Mouse (Mus musculus) forebrain, embryonic 10.5 days (tissue): ENCODE data around the gene Capn11. TPM values are rescaled to one million over a fixed set of nuclear protein-coding genes. Genes with fewer than 3 reads are reported as not detected.

ENCODE experiments used
- DNase-seq: peaks from one replicate; pipeline ENCODE4 v3.0.0-alpha.2; 2017; ENCODE audit warnings: low spot score; ENCODE audit errors: extremely low spot score
- H3K27ac ChIP-seq: fragments of 300-500 bp; sonication (generic); 2 replicates; pipeline ENCODE4 v1.5.1; 2016; ENCODE audit warnings: mild to moderate bottlenecking
- H3K27me3 ChIP-seq: fragments of 300-500 bp; sonication (generic); 2 replicates; pipeline ENCODE4 v1.6.1; 2016; ENCODE audit warnings: mild to moderate bottlenecking; ENCODE audit not compliant: poor library complexity, severe bottlenecking
- H3K36me3 ChIP-seq: fragments of 300-500 bp; sonication (generic); replicated peaks from 2 replicates; pipeline ENCODE4 v1.6.1; 2016; ENCODE audit warnings: mild to moderate bottlenecking, moderate library complexity
- H3K4me1 ChIP-seq: fragments of 300-500 bp; sonication (generic); 2 replicates; pipeline ENCODE4 v1.6.1; 2016
- H3K4me3 ChIP-seq: fragments of 300-500 bp; sonication (generic); 2 replicates; pipeline ENCODE4 v1.5.1; 2016; ENCODE audit warnings: mild to moderate bottlenecking, moderate library complexity
- H3K9me3 ChIP-seq: fragments of 300-500 bp; sonication (generic); 2 replicates; pipeline ENCODE4 v1.6.1; 2016; ENCODE audit warnings: mild to moderate bottlenecking, moderate library complexity
- WGBS: fragments of 180-500 bp; shearing (Covaris S2); methylation state at CpG from one replicate; pipeline ENCODE4 v1.1.7; 2016; 5-methylcytosine and 5-hydroxymethylcytosine counted together
- polyA plus RNA-seq: library from polyadenylated mRNA; unstranded; fragments of >200 nt; fragmentation: Nextera tagmentation; extraction: Ambion mirVana; gene quantifications from 2 replicates; pipeline ENCODE4 v1.2.1, GENCODE M21; 2016

The Capn11 gene
- polyA plus RNA-seq, 1 experiment from 2014 or later: 1.6 TPM

- DNase-seq: no peak
- peaks cover 11% of the 10 kb centered on the region; the same call in 1 of the 2 replicates for H3K9me3 ChIP-seq
- peaks cover 42% of the 10 kb centered on the region for H3K36me3 ChIP-seq
- H3K27me3 ChIP-seq: peaks cover 35% of the 10 kb centered on the region
- H3K4me3 ChIP-seq: no peak overlapping the region
- no peak overlapping the region for H3K27ac ChIP-seq
- 95% methylated on average over 8 of the region's 8 CpGs for WGBS
- H3K4me1 ChIP-seq: peaks cover 55% of the 10 kb centered on the region
These were observed 69.3 kb downstream of the Capn11 start for GRCm38 (mm10) chr17:45589844-45590243.

GRCm38 (mm10) chr17:45589236-45589635 is 69.9 kb downstream of the Capn11 start:
- WGBS: 96% methylated on average over 7 of the region's 7 CpGs
- Histone ChIP-seq H3K4me1 (peaks cover 55% of the 10 kb centered on the region), H3K9me3 (peaks cover 11% of the 10 kb centered on the region; the same call in 1 of the 2 replicates), H3K4me3 (no peak overlapping the region), H3K27me3 (peaks cover 29% of the 10 kb centered on the region), H3K36me3 (peaks cover 42% of the 10 kb centered on the region), H3K27ac (no peak overlapping the region)
- DNase-seq: no peak

GRCm38 (mm10) chr17:45588370-45588769 is 70.8 kb downstream of the Capn11 start:
- H3K27ac ChIP-seq: no peak overlapping the region
- H3K36me3 ChIP-seq: peaks cover 42% of the 10 kb centered on the region
- peaks cover 11% of the 10 kb centered on the region; the same call in 1 of the 2 replicates for H3K9me3 ChIP-seq
- H3K27me3 ChIP-seq: peaks cover 21% of the 10 kb centered on the region
- no peak for DNase-seq
- WGBS: 93% methylated on average over 7 of the region's 7 CpGs
- no peak overlapping the region for H3K4me3 ChIP-seq
- H3K4me1 ChIP-seq: peaks cover 52% of the 10 kb centered on the region

DNA sequence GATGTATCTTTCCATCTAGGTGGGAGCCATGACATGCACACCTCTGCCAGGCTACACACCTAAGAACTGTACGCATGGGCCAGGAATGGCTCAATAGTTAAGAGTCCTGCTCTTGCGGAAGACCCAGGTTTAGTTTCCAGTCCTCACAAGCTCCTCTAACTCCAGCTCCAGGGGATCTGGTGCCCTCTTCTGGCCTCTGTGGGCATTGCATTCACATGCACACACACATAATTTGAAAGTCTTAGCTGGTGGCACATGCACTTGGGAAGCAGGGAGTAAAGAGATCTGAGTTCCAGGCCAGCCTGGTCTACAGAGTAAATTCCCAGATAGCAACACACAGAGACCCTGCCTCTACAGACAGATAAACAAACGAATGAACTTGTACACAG is 72.7 kb downstream of the Capn11 start:
- H3K4me3 ChIP-seq: no peak overlapping the region
- no peak for DNase-seq
- peaks cover 42% of the 10 kb centered on the region for H3K36me3 ChIP-seq
- H3K9me3 ChIP-seq: peaks cover 11% of the 10 kb centered on the region; the same call in 1 of the 2 replicates
- H3K27ac ChIP-seq: peak overlapping the region; percentile 77; the same call in 1 of the 2 replicates
- H3K27me3 ChIP-seq: 0 out of 2 replicates have a peak, but pooled peaks cover 1% of the 10 kb centered on the region
- WGBS: 95% methylated on average over 3 of the region's 3 CpGs
- H3K4me1 ChIP-seq: peaks cover 35% of the 10 kb centered on the region

DNA sequence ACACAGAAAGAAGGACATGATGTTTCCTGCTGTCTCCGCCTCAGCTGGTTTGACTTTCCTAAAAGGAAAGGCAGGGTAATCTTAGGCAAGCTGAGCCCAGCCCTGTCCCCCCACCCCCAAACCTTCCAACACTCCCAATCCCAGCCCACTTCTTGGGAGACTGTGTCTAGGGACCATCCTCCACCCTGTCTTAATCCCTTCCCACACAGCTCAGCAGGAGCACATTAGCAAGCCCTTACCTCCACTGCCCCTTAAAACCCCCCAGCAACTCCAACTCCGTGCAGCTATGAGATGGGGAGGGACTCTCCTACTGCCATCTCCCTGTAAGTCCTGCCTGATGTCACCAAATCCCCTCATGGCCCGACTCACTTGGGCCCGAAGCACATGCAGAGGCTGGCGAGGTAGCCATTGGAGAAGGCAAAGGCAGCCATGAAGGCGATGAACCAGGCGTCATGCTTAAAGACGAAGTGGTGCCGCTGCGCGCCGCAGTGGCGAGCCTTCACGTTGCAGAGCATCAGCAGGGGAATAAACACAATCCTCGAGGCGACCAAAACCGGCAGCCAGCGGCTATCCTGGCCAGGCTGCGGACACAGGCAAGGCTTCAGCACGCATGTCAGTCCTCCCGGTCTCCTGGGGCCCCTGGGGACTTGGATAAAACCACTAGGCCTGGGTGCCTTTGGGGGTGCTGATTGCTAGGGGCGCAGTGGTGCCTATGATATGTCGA is 73.2 kb downstream of the Capn11 start:
- Histone ChIP-seq H3K27ac (peak overlapping the region; percentile 77), H3K4me1 (peaks cover 37% of the 10 kb centered on the region), H3K4me3 (peak overlapping the region; percentile 9; the same call in 1 of the 2 replicates), H3K9me3 (peaks cover 11% of the 10 kb centered on the region; the same call in 1 of the 2 replicates), H3K27me3 (no peaks in the 10 kb centered on the region), H3K36me3 (peaks cover 42% of the 10 kb centered on the region)
- DNase-seq: no peak
- WGBS: 53% methylated on average over 23 of the region's 23 CpGs

GRCm38 (mm10) chr17:45584939-45585678 is 74.0 kb downstream of the Capn11 start:
- Histone ChIP-seq H3K4me1 (peaks cover 37% of the 10 kb centered on the region), H3K4me3 (peak overlapping the region; percentile 9), H3K9me3 (peaks cover 11% of the 10 kb centered on the region; the same call in 1 of the 2 replicates), H3K27me3 (no peaks in the 10 kb centered on the region), H3K27ac (peak overlapping the region; percentile 77), H3K36me3 (peaks cover 40% of the 10 kb centered on the region)
- WGBS: 16% methylated on average over 14 of the region's 14 CpGs
- peak; percentile 82 for DNase-seq

GRCm38 (mm10) chr17:45584096-45584896 is 74.8 kb downstream of the Capn11 start:
- H3K9me3 ChIP-seq: peaks cover 11% of the 10 kb centered on the region; the same call in 1 of the 2 replicates
- H3K27ac ChIP-seq: peak overlapping the region; percentile 77
- peaks cover 37% of the 10 kb centered on the region for H3K4me1 ChIP-seq
- no peaks in the 10 kb centered on the region for H3K27me3 ChIP-seq
- WGBS: 37% methylated on average over 12 of the region's 12 CpGs
- no peak for DNase-seq
- peak overlapping the region; percentile 4 for H3K4me3 ChIP-seq
- peaks cover 32% of the 10 kb centered on the region for H3K36me3 ChIP-seq

DNA sequence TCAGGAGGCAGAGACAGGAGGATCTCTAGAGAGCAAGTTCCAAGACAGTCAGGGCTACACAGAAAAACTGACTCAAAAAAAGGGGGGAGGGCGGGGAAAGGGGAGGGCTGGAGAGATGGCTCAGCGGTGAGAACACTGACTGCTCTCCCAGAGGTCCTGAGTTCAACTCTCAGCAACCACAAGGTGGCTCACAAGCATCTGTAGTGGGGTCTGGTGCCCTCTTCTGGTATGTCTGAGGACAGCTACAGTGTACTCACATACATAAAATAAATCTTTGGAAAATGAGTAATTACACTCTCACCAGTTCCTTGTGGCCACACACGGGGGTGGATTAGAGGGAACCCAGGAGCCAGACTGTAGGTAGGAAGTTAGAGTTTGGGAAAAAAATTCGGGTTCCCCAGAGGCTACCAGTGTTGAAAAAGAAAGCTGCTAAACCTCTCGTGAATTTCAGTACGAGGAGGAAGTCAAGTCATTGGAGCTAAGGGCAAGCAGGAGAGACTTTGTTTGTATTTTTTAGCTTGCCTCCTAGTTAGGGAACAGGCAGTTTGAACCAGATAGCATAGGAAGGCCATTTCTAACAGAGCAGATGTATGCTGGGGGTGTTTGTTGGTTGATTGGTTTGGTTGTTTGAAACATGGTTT is 76.3 kb downstream of the Capn11 start:
- no peak overlapping the region for H3K27ac ChIP-seq
- DNase-seq: no peak
- H3K36me3 ChIP-seq: peaks cover 18% of the 10 kb centered on the region
- 77% methylated on average over 6 of the region's 6 CpGs for WGBS
- H3K4me1 ChIP-seq: peaks cover 37% of the 10 kb centered on the region
- H3K4me3 ChIP-seq: no peak overlapping the region
- peaks cover 11% of the 10 kb centered on the region; the same call in 1 of the 2 replicates for H3K9me3 ChIP-seq
- no peaks in the 10 kb centered on the region for H3K27me3 ChIP-seq

GRCm38 (mm10) chr17:45582188-45582587 is 76.9 kb downstream of the Capn11 start:
- WGBS: 94% methylated on average over 6 of the region's 6 CpGs
- H3K27ac ChIP-seq: no peak overlapping the region
- H3K27me3 ChIP-seq: no peaks in the 10 kb centered on the region
- peaks cover 13% of the 10 kb centered on the region for H3K36me3 ChIP-seq
- no peak for DNase-seq
- peaks cover 37% of the 10 kb centered on the region for H3K4me1 ChIP-seq
- peaks cover 11% of the 10 kb centered on the region; the same call in 1 of the 2 replicates for H3K9me3 ChIP-seq
- no peak overlapping the region for H3K4me3 ChIP-seq

- Histone ChIP-seq H3K4me1 (peaks cover 37% of the 10 kb centered on the region), H3K4me3 (no peak overlapping the region; the same call in 1 of the 2 replicates), H3K36me3 (peaks cover 7% of the 10 kb centered on the region), H3K9me3 (peaks cover 5% of the 10 kb centered on the region; the same call in 1 of the 2 replicates), H3K27ac (no peak overlapping the region), H3K27me3 (no peaks in the 10 kb centered on the region)
- WGBS: 22% methylated on average over 2 of the region's 2 CpGs
- peak; percentile 72 for DNase-seq
These were observed 77.5 kb downstream of the Capn11 start for GRCm38 (mm10) chr17:45581567-45581983.

- WGBS: 51% methylated on average over 12 of the region's 12 CpGs
- H3K9me3 ChIP-seq: no peaks in the 10 kb centered on the region
- H3K27me3 ChIP-seq: no peaks in the 10 kb centered on the region
- H3K36me3 ChIP-seq: peaks cover 2% of the 10 kb centered on the region
- no peak overlapping the region for H3K4me3 ChIP-seq
- no peak for DNase-seq
- no peak overlapping the region for H3K27ac ChIP-seq
- peaks cover 32% of the 10 kb centered on the region for H3K4me1 ChIP-seq
These were observed 78.1 kb downstream of the Capn11 start for GRCm38 (mm10) chr17:45580958-45581477.
